Mouse (Mus musculus): ENCODE measurements at regions not wholly inside any gene's neighbourhood (a gene's known extent, or its start where the extent isn't known, plus 50 kb on each side); places are given as distances from the start of the nearest gene placed in this dataset.

DNA sequence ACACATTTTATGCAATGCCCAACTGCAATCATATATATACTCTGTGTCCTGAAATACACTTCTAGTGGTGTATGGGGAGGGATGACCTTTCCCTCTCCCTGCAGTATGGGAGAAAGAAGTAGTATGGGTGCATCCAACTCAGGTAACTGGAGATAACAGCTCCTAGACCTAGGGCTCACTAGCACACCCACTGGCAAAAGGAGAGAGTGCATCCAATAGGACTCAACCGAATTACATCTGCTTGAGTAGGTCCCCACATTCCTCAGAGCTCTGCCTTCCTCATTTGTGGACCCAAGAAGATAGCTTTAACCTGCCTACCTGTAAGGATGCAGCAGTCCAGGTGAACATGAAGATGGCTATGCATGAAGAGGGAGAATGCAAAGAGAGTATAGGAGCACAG lies 317.7 kb upstream of the Zfp703 start:
- Histone ChIP-seq H3K27me3 (ENCODE audit: control insufficient read depth, insufficient read depth, insufficient read length) (peaks cover 21% of the 10 kb centered on the region), H3K36me3 (ENCODE audit: control insufficient read depth, insufficient read depth) (no peaks in the 10 kb centered on the region), H3K4me3 (ENCODE audit: insufficient read depth, poor library complexity, severe bottlenecking) (no peak overlapping the region), H3K79me2 (ENCODE audit: control insufficient read depth, insufficient read depth) (no peaks in the 10 kb centered on the region), H3K79me3 (ENCODE audit: low read depth) (no peaks in the 10 kb centered on the region), H3ac (ENCODE audit: control insufficient read depth, insufficient read length, low read depth) (no peak overlapping the region)
- no peak for TF ChIP-seq USF1 (IDR thresholded peaks at IDR 0.05; ENCODE audit: low read depth)
- no peak for TF ChIP-seq MYOD1 (IDR thresholded peaks at IDR 0.05; ENCODE audit: control insufficient read depth, insufficient read length, low read depth)
- TF ChIP-seq CEBPB (IDR thresholded peaks at IDR 0.05; ENCODE audit: low read depth) = no peak
- TF ChIP-seq MAX (IDR thresholded peaks at IDR 0.05) = no peak
- TF ChIP-seq MYOG (IDR thresholded peaks at IDR 0.05; ENCODE audit: control insufficient read depth, extremely low read depth, insufficient read length) = no peak
- no peak for TF ChIP-seq CTCF (IDR thresholded peaks at IDR 0.05; ENCODE audit: control insufficient read depth, insufficient read depth, insufficient read length)
- TF ChIP-seq FOSL1 (IDR thresholded peaks at IDR 0.05; ENCODE audit: insufficient read depth, low read length, poor library complexity, severe bottlenecking) = no peak

GRCm38 (mm10) chr8:26669541-26669940 lies 307.6 kb upstream of the Zfp703 start:
- H3K36me3 ChIP-seq (ENCODE audit: control insufficient read depth, insufficient read depth) = no peaks in the 10 kb centered on the region
- peaks cover 37% of the 10 kb centered on the region for H3K27me3 ChIP-seq (ENCODE audit: control insufficient read depth, insufficient read depth, insufficient read length)
- no peak overlapping the region for H3ac ChIP-seq (ENCODE audit: control insufficient read depth, insufficient read length, low read depth)
- H3K79me2 ChIP-seq (ENCODE audit: control insufficient read depth, insufficient read depth) = no peaks in the 10 kb centered on the region
- no peaks in the 10 kb centered on the region for H3K79me3 ChIP-seq (ENCODE audit: low read depth)
- no peak for TF ChIP-seq CTCF (IDR thresholded peaks at IDR 0.05; ENCODE audit: control insufficient read depth, insufficient read depth, insufficient read length)
- no peak for TF ChIP-seq MAX (IDR thresholded peaks at IDR 0.05)
- no peak for TF ChIP-seq CEBPB (IDR thresholded peaks at IDR 0.05; ENCODE audit: low read depth)
- no peak for TF ChIP-seq USF1 (IDR thresholded peaks at IDR 0.05; ENCODE audit: low read depth)
- TF ChIP-seq FOSL1 (IDR thresholded peaks at IDR 0.05; ENCODE audit: insufficient read depth, low read length, poor library complexity, severe bottlenecking) = no peak
- TF ChIP-seq MYOG (IDR thresholded peaks at IDR 0.05; ENCODE audit: control insufficient read depth, extremely low read depth, insufficient read length) = no peak
- TF ChIP-seq MYOD1 (IDR thresholded peaks at IDR 0.05; ENCODE audit: control insufficient read depth, insufficient read length, low read depth) = peak; percentile 12
- no peak overlapping the region for H3K4me3 ChIP-seq (ENCODE audit: insufficient read depth, poor library complexity, severe bottlenecking)

DNA sequence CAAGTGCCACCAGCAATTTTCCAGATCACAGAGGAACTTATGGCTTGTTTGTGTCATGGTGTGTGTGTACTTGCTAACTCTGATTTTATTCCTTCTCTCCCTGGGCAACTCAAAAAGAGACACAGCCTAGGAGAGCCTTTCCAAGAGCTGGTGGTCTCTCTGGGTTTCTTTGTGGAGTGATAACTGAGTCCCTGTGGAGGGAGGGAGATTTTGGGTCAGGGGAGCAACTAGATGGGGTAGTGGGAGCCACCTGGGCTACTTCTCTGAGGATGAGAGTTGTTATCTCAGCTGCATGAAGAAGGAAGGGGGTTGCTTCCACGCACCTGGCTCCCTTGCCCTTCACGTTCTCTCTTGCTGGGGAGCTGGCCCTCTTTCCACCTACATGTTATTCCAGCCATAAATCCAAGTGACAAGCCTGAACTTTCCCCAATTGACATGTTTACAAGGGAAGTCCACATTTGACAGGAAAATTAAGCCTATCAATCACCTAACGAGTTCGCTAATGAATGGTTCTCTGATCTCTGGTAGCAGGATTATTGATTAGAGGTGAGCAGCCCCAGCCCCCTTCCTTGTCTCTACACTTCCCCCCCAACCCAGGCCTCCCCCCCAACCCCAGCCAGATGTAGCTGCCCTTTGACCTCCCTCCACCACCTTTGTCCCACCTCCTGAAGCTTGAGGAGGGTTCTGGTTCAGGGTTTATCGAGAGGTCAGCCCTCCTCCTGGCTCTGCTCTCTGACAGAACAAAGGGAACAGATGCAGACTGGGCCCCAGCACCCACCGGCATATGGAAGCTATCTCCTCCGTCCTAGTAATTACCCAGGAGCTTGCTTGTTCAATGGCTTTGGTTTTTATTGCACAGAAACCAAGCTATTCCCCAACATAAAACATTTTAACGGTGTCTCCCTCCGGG lies 304.4 kb upstream of the Zfp703 start:
- H3K79me3 ChIP-seq (ENCODE audit: low read depth) = no peaks in the 10 kb centered on the region
- H3K79me2 ChIP-seq (ENCODE audit: control insufficient read depth, insufficient read depth) = no peaks in the 10 kb centered on the region
- TF ChIP-seq MYOG (IDR thresholded peaks at IDR 0.05; ENCODE audit: control insufficient read depth, extremely low read depth, insufficient read length) = no peak
- no peak for TF ChIP-seq CEBPB (IDR thresholded peaks at IDR 0.05; ENCODE audit: low read depth)
- no peak for TF ChIP-seq MYOD1 (IDR thresholded peaks at IDR 0.05; ENCODE audit: control insufficient read depth, insufficient read length, low read depth)
- TF ChIP-seq MAX (IDR thresholded peaks at IDR 0.05) = no peak
- TF ChIP-seq FOSL1 (IDR thresholded peaks at IDR 0.05; ENCODE audit: insufficient read depth, low read length, poor library complexity, severe bottlenecking) = no peak
- TF ChIP-seq USF1 (IDR thresholded peaks at IDR 0.05; ENCODE audit: low read depth) = no peak
- H3ac ChIP-seq (ENCODE audit: control insufficient read depth, insufficient read length, low read depth) = no peak overlapping the region
- H3K36me3 ChIP-seq (ENCODE audit: control insufficient read depth, insufficient read depth) = no peaks in the 10 kb centered on the region
- H3K27me3 ChIP-seq (ENCODE audit: control insufficient read depth, insufficient read depth, insufficient read length) = peaks cover 39% of the 10 kb centered on the region
- H3K4me3 ChIP-seq (ENCODE audit: insufficient read depth, poor library complexity, severe bottlenecking) = no peak overlapping the region

DNA sequence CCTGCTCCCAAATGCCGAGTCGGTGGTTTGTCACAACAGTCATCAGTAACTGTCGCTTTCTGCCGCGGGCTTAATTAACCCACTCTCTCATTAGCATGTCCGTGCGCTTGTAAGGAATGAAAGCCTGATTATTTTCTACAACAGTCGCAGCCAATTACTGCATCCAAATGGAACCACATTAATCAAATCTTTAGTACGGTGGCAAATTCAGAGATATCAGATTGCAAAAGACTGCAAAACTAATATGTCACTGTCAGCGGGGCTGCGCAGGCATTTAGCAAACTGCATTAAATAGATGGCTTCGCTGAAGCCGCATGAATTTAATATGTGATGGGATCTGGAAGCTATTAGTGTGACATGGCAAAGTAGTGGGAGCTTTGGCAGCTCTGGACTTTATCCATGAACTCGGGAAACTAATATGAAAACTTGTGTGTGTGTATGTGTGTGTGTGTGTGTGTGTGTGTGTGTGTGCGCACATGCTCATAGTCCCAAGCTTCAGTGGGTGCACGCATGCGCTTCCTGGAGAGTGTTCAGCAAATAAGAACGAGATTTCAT lies 299.5 kb upstream of the Zfp703 start:
- H3K4me3 ChIP-seq (ENCODE audit: insufficient read depth, poor library complexity, severe bottlenecking) = no peak overlapping the region
- TF ChIP-seq CTCF (IDR thresholded peaks at IDR 0.05; ENCODE audit: control insufficient read depth, insufficient read depth, insufficient read length) (no peak), MYOD1 (IDR thresholded peaks at IDR 0.05; ENCODE audit: control insufficient read depth, insufficient read length, low read depth) (no peak), MYOG (IDR thresholded peaks at IDR 0.05; ENCODE audit: control insufficient read depth, extremely low read depth, insufficient read length) (no peak), USF1 (IDR thresholded peaks at IDR 0.05; ENCODE audit: low read depth) (no peak), CEBPB (IDR thresholded peaks at IDR 0.05; ENCODE audit: low read depth) (no peak), FOSL1 (IDR thresholded peaks at IDR 0.05; ENCODE audit: insufficient read depth, low read length, poor library complexity, severe bottlenecking) (no peak), MAX (IDR thresholded peaks at IDR 0.05) (no peak)
- H3K36me3 ChIP-seq (ENCODE audit: control insufficient read depth, insufficient read depth) = no peaks in the 10 kb centered on the region
- H3ac ChIP-seq (ENCODE audit: control insufficient read depth, insufficient read length, low read depth) = no peak overlapping the region
- peaks cover 34% of the 10 kb centered on the region for H3K27me3 ChIP-seq (ENCODE audit: control insufficient read depth, insufficient read depth, insufficient read length)
- H3K79me2 ChIP-seq (ENCODE audit: control insufficient read depth, insufficient read depth) = no peaks in the 10 kb centered on the region
- no peaks in the 10 kb centered on the region for H3K79me3 ChIP-seq (ENCODE audit: low read depth)

GRCm38 (mm10) chr8:26680891-26681381 lies 296.2 kb upstream of the Zfp703 start:
- TF ChIP-seq MAX (IDR thresholded peaks at IDR 0.05) (no peak), MYOD1 (IDR thresholded peaks at IDR 0.05; ENCODE audit: control insufficient read depth, insufficient read length, low read depth) (no peak), MYOG (IDR thresholded peaks at IDR 0.05; ENCODE audit: control insufficient read depth, extremely low read depth, insufficient read length) (no peak)

More at GRCm38 (mm10) chr8:26680891-26681381, 296.2 kb upstream of the Zfp703 start:
- Histone ChIP-seq H3K79me3 (ENCODE audit: low read depth) (no peaks in the 10 kb centered on the region), H3K36me3 (ENCODE audit: control insufficient read depth, insufficient read depth) (no peaks in the 10 kb centered on the region), H3K4me3 (ENCODE audit: insufficient read depth, poor library complexity, severe bottlenecking) (no peak overlapping the region), H3ac (ENCODE audit: control insufficient read depth, insufficient read length, low read depth) (no peak overlapping the region), H3K27me3 (ENCODE audit: control insufficient read depth, insufficient read depth, insufficient read length) (peaks cover 23% of the 10 kb centered on the region), H3K79me2 (ENCODE audit: control insufficient read depth, insufficient read depth) (no peaks in the 10 kb centered on the region)

Measured in C2C12 (cell line).